8 mouse cellular contexts compared by ENCODE assay signal in the genomic region with DNA sequence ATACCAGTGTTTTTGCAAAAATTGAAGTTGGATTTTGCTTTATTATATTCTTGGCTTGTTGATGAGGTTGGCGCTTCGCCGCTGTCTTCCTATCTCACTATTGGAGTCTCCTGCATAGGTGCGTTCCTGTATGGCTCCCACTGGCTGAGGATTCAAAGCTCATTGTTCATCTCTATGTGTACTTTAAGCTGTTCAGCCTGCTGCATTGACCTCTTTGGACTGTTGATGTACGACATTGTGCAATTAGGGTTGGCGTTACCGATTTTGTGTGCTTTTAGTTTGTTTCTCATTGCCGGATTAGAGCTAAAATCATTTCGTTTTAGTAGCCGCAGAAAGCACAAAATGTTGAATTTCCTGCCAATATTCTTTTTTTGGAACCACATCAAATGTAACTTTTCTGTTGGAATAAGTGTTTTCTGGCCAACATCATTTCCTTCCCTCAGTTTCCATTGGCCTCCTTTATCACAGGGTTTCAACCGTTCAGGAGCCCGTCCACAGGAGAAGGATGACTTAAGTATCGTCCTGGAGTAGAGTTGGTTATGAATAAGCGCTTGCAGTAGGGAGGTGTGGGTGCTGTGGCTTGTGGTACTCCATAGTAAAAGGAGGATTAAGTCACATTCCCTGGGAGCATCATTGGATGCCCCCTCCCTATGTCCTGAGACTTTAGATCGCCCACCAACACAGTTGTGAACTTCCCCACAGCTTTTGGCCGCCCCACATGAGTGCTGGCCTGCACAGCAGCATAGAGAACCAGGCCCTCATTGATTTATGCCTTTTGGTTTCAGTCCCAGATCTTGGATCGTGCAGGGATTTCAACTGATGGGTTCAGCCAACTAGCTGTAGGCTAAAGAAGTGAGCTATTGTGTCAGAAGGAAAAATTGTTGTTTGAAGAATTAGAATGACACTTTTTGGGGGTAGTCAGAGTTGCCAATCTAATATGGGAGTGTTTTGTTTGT.
DNase-seq lines count a peak whose midpoint lies in the region; ATAC-seq lines count a peak whose summit lies in the region.

No protein-coding gene starts in this region.

- ATAC-seq in cerebellum, adult (ENCODE audit: insufficient number of reproducible peaks, low FRiP score, low TSS enrichment): no peak

- DNase-seq in adrenal gland, adult 8-10 months: peak; percentile 26
- DNase-seq in adrenal gland, adult 18-20 months (ENCODE audit: low spot score in 2 of 2): no peak
- peak; percentile 53 for DNase-seq in urinary bladder, postnatal 14 days (ENCODE audit: low spot score)
- DNase-seq in urinary bladder, adult 2 months (ENCODE audit: low spot score): no peak
- peak; percentile 57 to 69 for DNase-seq in kidney, postnatal 4 days
- DNase-seq in skeletal muscle tissue, adult 2 months (ENCODE audit: low read depth, low spot score): peak; percentile 71
- no peak for DNase-seq in cerebellum, postnatal 25 days

Comparison
In these comparisons a context has a peak if more than half of its experiments do, and no peak if none do; other contexts are left out.
1. DNase-seq: peak in adrenal gland, adult 8-10 months (single experiment), urinary bladder, postnatal 14 days (single experiment), kidney, postnatal 4 days (2 of 2) and skeletal muscle tissue, adult 2 months (single experiment); none in adrenal gland, adult 18-20 months (0 of 2), urinary bladder, adult 2 months (single experiment) and cerebellum, postnatal 25 days (0 of 2).